Mouse (Mus musculus): ENCODE measurements around the gene Siae.

DNA sequence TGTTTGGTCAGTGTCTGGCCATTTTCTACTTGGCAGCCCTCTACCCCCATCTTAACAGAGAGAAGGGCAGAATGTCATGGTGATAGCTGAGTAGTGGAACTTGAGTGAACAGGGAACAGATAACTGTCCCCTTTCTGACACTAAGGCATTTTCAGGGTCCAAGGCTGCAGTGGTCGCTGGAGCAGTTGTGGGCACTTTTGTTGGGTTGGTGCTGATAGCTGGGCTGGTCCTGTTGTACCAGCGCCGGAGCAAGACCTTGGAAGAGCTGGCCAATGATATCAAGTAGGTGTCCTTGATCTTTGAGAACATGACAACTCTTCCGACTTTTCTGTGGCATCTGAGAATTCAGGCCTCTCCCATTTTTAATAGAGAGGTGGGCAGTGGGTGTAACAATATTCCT, 18.6 kb upstream of the Siae start:
- TF ChIP-seq POLR2A (IDR thresholded peaks at IDR 0.05; ENCODE audit: control insufficient read depth, extremely low read depth, insufficient read depth, low read length, poor library complexity) (no peak), CTCF (IDR thresholded peaks at IDR 0.05; ENCODE audit: borderline replicate concordance, control insufficient read depth, extremely low read depth, insufficient read depth, low read length, poor library complexity) (no peak)

Measured in thymus, adult 2 months (tissue).